18 mouse cellular contexts compared by ENCODE assay signal in genomic region chr10:71489791-71490190, GRCm38 (mm10).
"Had no signal": no experiment of that assay in that cellular context is flagged by ENCODE, and none has a peak within 500 bp of the region (broad histone marks: within the 10 kb centered on the region; RNA-seq: fewer than 3 reads in every experiment).

No protein-coding gene starts in this region.

- H3K9me3 ChIP-seq: midbrain, embryonic 10.5 days; midbrain, embryonic 12.5 days; neural tube, embryonic 13.5 days; neural tube, embryonic 15.5 days had no signal

- H3K4me3 ChIP-seq: midbrain, embryonic 10.5 days; midbrain, embryonic 12.5 days; myocyte; neural tube, embryonic 13.5 days; neural tube, embryonic 15.5 days had no signal

- DNase-seq: lung, adult 18-20 months; lung, embryonic 14.5 days; lung, postnatal 10 days; lung, postnatal 4 days; midbrain, embryonic 14.5 days; retina, postnatal 1 day; right cerebral cortex, adult 18-20 months; right cerebral cortex, postnatal 25 days; right cerebral cortex, postnatal 4 days; spleen, adult 18-20 months; thymus, adult 18-20 months; thymus, postnatal 14 days; thymus, postnatal 36 days had no signal

- H3K27me3 ChIP-seq: midbrain, embryonic 12.5 days; neural tube, embryonic 13.5 days; neural tube, embryonic 15.5 days had no signal

- H3K4me2 ChIP-seq: lung, embryonic 14.5 days; midbrain, embryonic 12.5 days; neural tube, embryonic 13.5 days; neural tube, embryonic 15.5 days had no signal

- H3K9ac ChIP-seq: lung, embryonic 14.5 days; midbrain, embryonic 12.5 days; neural tube, embryonic 13.5 days; neural tube, embryonic 15.5 days had no signal

- H3K27ac ChIP-seq: midbrain, embryonic 10.5 days; midbrain, embryonic 12.5 days; neural tube, embryonic 13.5 days; neural tube, embryonic 15.5 days had no signal

- H3K4me1 ChIP-seq: midbrain, embryonic 12.5 days had no signal

- H3K36me3 ChIP-seq: midbrain, embryonic 10.5 days; midbrain, embryonic 12.5 days; neural tube, embryonic 13.5 days; neural tube, embryonic 15.5 days had no signal
